Mouse (Mus musculus) gastrocnemius, postnatal 10 days (tissue): Measurements from ENCODE around the gene Ociad2. TPM values are rescaled to one million over a fixed set of nuclear protein-coding genes. Genes with fewer than 3 reads are reported as not detected.

ENCODE experiments used
- DNase-seq: peaks from one replicate; pipeline ENCODE4 v3.0.0; 2021; ENCODE audit warnings: mixed read lengths
- long read RNA-seq, 2 experiments: library from polyadenylated mRNA; stranded (forward); transcript quantifications; one replicate each; pipeline ENCODE4 v2.0.0; 2021
- total RNA-seq, 2 experiments: library from RNA; stranded (reverse); gene quantifications; 2 replicates each; pipeline ENCODE4 v1.2.3; 2021

Ociad2 gene
- 10 to 100 TPM; 33.0 to 36.0 TPM for total RNA-seq
- long read RNA-seq, experiment 1, transcript Ociad2-201 (7 exons, 2,554 nt) = major isoform, 37 of 42 reads
- long read RNA-seq, experiment 1, partial matches to known transcripts = 3 of 42 reads
- long read RNA-seq, experiment 1, other reads (novel, unspliced or antisense) = 1 of 42 reads
- long read RNA-seq, experiment 2, transcript Ociad2-201 (7 exons, 2,554 nt) = major isoform, 39 of 41 reads
- long read RNA-seq, experiment 2, partial matches to known transcripts = 0 of 41 reads
- long read RNA-seq, experiment 2, other reads (novel, unspliced or antisense) = 1 of 41 reads

GRCm38 (mm10) chr5:73340723-73341235 lies at the start of gene Ociad2:
Gene Ociad2, minus strand, starts transcription at chr5:73341028.
- DNase-seq = no peak

GRCm38 (mm10) chr5:73383647-73383970 lies 42.8 kb upstream of the Ociad2 start:
- DNase-seq = no peak

- peak; percentile 68 for DNase-seq
These were observed 42.2 kb upstream of the Ociad2 start for GRCm38 (mm10) chr5:73382737-73383646.

- DNase-seq = no peak
These were observed 41.2 kb upstream of the Ociad2 start for GRCm38 (mm10) chr5:73381976-73382540.

- no peak for DNase-seq
These were observed 40.7 kb upstream of the Ociad2 start for GRCm38 (mm10) chr5:73381510-73381909.

GRCm38 (mm10) chr5:73380829-73381228 lies 40.0 kb upstream of the Ociad2 start:
- DNase-seq = no peak

GRCm38 (mm10) chr5:73379908-73380307 lies 39.1 kb upstream of the Ociad2 start:
- peak; percentile 89 for DNase-seq

GRCm38 (mm10) chr5:73376491-73376890 lies 35.7 kb upstream of the Ociad2 start:
- no peak for DNase-seq

- no peak for DNase-seq
These were observed 35.2 kb upstream of the Ociad2 start for GRCm38 (mm10) chr5:73376041-73376440.

GRCm38 (mm10) chr5:73373184-73373583 lies 32.4 kb upstream of the Ociad2 start:
- no peak for DNase-seq

GRCm38 (mm10) chr5:73372601-73373000 lies 31.8 kb upstream of the Ociad2 start:
- no peak for DNase-seq

GRCm38 (mm10) chr5:73369731-73370130 lies 28.9 kb upstream of the Ociad2 start:
- no peak for DNase-seq

GRCm38 (mm10) chr5:73368845-73369447 lies 28.1 kb upstream of the Ociad2 start:
- no peak for DNase-seq

GRCm38 (mm10) chr5:73367906-73368305 lies 27.1 kb upstream of the Ociad2 start:
- no peak for DNase-seq

GRCm38 (mm10) chr5:73364107-73364864 lies 23.5 kb upstream of the Ociad2 start:
- no peak for DNase-seq

- peak; percentile 23 for DNase-seq
These were observed 22.0 kb upstream of the Ociad2 start for GRCm38 (mm10) chr5:73362791-73363190.

GRCm38 (mm10) chr5:73362338-73362737 lies 21.5 kb upstream of the Ociad2 start:
- no peak for DNase-seq

GRCm38 (mm10) chr5:73360240-73360639 lies 19.4 kb upstream of the Ociad2 start:
- DNase-seq = no peak

GRCm38 (mm10) chr5:73359752-73360141 lies 18.9 kb upstream of the Ociad2 start:
- no peak for DNase-seq

- DNase-seq = no peak
These were observed 18.4 kb upstream of the Ociad2 start for GRCm38 (mm10) chr5:73359134-73359751.

GRCm38 (mm10) chr5:73355393-73355792 lies 14.6 kb upstream of the Ociad2 start:
- no peak for DNase-seq
